Mouse (Mus musculus): Measurements from ENCODE around the gene Nwd1. TPM values are rescaled to one million over a fixed set of nuclear protein-coding genes. Genes with fewer than 3 reads are reported as not detected.

The Nwd1 gene
- 0.13 and 0.15 TPM in 2 replicates for polyA plus RNA-seq (2016; fragmentation: Nextera tagmentation; extraction: Ambion mirVana)

GRCm38 (mm10) chr8:72646060-72646767 lies at the start of gene Nwd1:
Gene Nwd1 (plus strand): TSS chr8:72646711.
- Histone ChIP-seq H3K9ac (no peak within 1 kb of the TSS), H3K4me2 (peak within 1 kb of the TSS; percentile 27; the same call in 1 of the 2 replicates)
- peak; percentile 86 for ATAC-seq (ENCODE audit: insufficient number of reproducible peaks, low FRiP score)

GRCm38 (mm10) chr8:72642885-72643284 lies 3.6 kb upstream of the Nwd1 start:
- Histone ChIP-seq H3K9ac (no peak overlapping the region), H3K27me3 (replicated peaks) (no peaks in the 10 kb centered on the region), H3K4me3 (no peak overlapping the region), H3K36me3 (no peaks in the 10 kb centered on the region), H3K4me1 (replicated peaks) (peaks cover 14% of the 10 kb centered on the region), H3K9me3 (replicated peaks) (no peaks in the 10 kb centered on the region), H3K27ac (ENCODE audit: poor library complexity, severe bottlenecking) (no peak overlapping the region), H3K4me2 (no peak overlapping the region)
- peak; percentile 71 for ATAC-seq (ENCODE audit: insufficient number of reproducible peaks, low FRiP score)
- WGBS, result 85% methylated on average over 1 of the region's 1 CpGs

More at GRCm38 (mm10) chr8:72646060-72646767, at the start of gene Nwd1:
- 38% methylated on average over 11 of the region's 11 CpGs for WGBS
- Histone ChIP-seq H3K27me3 (replicated peaks) (no peaks in the 10 kb centered on the region), H3K4me3 (no peak within 1 kb of the TSS), H3K4me1 (replicated peaks) (peaks cover 14% of the 10 kb centered on the region), H3K9me3 (replicated peaks) (no peaks in the 10 kb centered on the region), H3K36me3 (no peaks in the 10 kb centered on the region), H3K27ac (ENCODE audit: poor library complexity, severe bottlenecking) (peak within 1 kb of the TSS; percentile 70)

GRCm38 (mm10) chr8:72644601-72645000 lies 1.9 kb upstream of the Nwd1 start:
- Histone ChIP-seq H3K36me3 (no peaks in the 10 kb centered on the region), H3K4me1 (replicated peaks) (peaks cover 14% of the 10 kb centered on the region), H3K4me3 (no peak overlapping the region), H3K4me2 (no peak overlapping the region), H3K9me3 (replicated peaks) (no peaks in the 10 kb centered on the region), H3K27me3 (replicated peaks) (no peaks in the 10 kb centered on the region), H3K9ac (no peak overlapping the region), H3K27ac (ENCODE audit: poor library complexity, severe bottlenecking) (no peak overlapping the region)
- no peak for ATAC-seq (ENCODE audit: insufficient number of reproducible peaks, low FRiP score)
- WGBS, result 50% methylated on average over 4 of the region's 4 CpGs

GRCm38 (mm10) chr8:72646768-72647143 lies 245 bp downstream of the Nwd1 start:
- Histone ChIP-seq H3K9ac (no peak overlapping the region), H3K4me2 (peak overlapping the region; percentile 27; the same call in 1 of the 2 replicates), H3K27ac (ENCODE audit: poor library complexity, severe bottlenecking) (peak overlapping the region; percentile 70), H3K4me3 (no peak overlapping the region), H3K4me1 (replicated peaks) (peaks cover 14% of the 10 kb centered on the region), H3K9me3 (replicated peaks) (no peaks in the 10 kb centered on the region), H3K27me3 (replicated peaks) (no peaks in the 10 kb centered on the region), H3K36me3 (no peaks in the 10 kb centered on the region)
- peak; percentile 27; the same call in 1 of the 2 replicates for ATAC-seq (ENCODE audit: insufficient number of reproducible peaks, low FRiP score)
- WGBS, result 71% methylated on average over 5 of the region's 5 CpGs

- Histone ChIP-seq H3K36me3 (no peaks in the 10 kb centered on the region), H3K27me3 (replicated peaks) (no peaks in the 10 kb centered on the region), H3K27ac (ENCODE audit: poor library complexity, severe bottlenecking) (no peak overlapping the region), H3K4me2 (no peak overlapping the region), H3K9ac (no peak overlapping the region), H3K4me3 (no peak overlapping the region), H3K4me1 (replicated peaks) (peaks cover 24% of the 10 kb centered on the region), H3K9me3 (replicated peaks) (no peaks in the 10 kb centered on the region)
- WGBS, result 79% methylated on average over 2 of the region's 2 CpGs
- ATAC-seq (ENCODE audit: insufficient number of reproducible peaks, low FRiP score), result no peak
Observed at GRCm38 (mm10) chr8:72650697-72651096, 4.2 kb downstream of the Nwd1 start.

- Histone ChIP-seq H3K36me3 (no peaks in the 10 kb centered on the region), H3K4me2 (peak overlapping the region; percentile 12; the same call in 1 of the 2 replicates), H3K9ac (no peak overlapping the region), H3K27me3 (replicated peaks) (no peaks in the 10 kb centered on the region), H3K27ac (ENCODE audit: poor library complexity, severe bottlenecking) (no peak overlapping the region), H3K9me3 (replicated peaks) (no peaks in the 10 kb centered on the region), H3K4me3 (no peak overlapping the region), H3K4me1 (replicated peaks) (peaks cover 12% of the 10 kb centered on the region)
- WGBS, result 20% methylated on average over 13 of the region's 13 CpGs
- peak; percentile 62; the same call in 1 of the 2 replicates for ATAC-seq (ENCODE audit: insufficient number of reproducible peaks, low FRiP score)
Observed at GRCm38 (mm10) chr8:72654565-72655521, 8.3 kb downstream of the Nwd1 start.

- Histone ChIP-seq H3K27ac (ENCODE audit: poor library complexity, severe bottlenecking) (no peak overlapping the region), H3K4me2 (no peak overlapping the region), H3K4me3 (no peak overlapping the region), H3K36me3 (no peaks in the 10 kb centered on the region), H3K4me1 (replicated peaks) (peaks cover 12% of the 10 kb centered on the region), H3K9me3 (replicated peaks) (no peaks in the 10 kb centered on the region), H3K27me3 (replicated peaks) (no peaks in the 10 kb centered on the region), H3K9ac (no peak overlapping the region)
- 71% methylated on average over 3 of the region's 3 CpGs for WGBS
- no peak for ATAC-seq (ENCODE audit: insufficient number of reproducible peaks, low FRiP score)
Observed at GRCm38 (mm10) chr8:72655522-72655912, 9.0 kb downstream of the Nwd1 start.

- ATAC-seq (ENCODE audit: insufficient number of reproducible peaks, low FRiP score), result no peak
- H3K4me2 ChIP-seq, result no peak overlapping the region
- H3K27ac ChIP-seq (ENCODE audit: poor library complexity, severe bottlenecking), result no peak overlapping the region
- 84% methylated on average over 2 of the region's 2 CpGs for WGBS
- no peak overlapping the region for H3K9ac ChIP-seq
- H3K4me1 ChIP-seq (replicated peaks), result peaks cover 7% of the 10 kb centered on the region
- H3K4me3 ChIP-seq, result no peak overlapping the region
- no peaks in the 10 kb centered on the region for H3K36me3 ChIP-seq
- no peaks in the 10 kb centered on the region for H3K9me3 ChIP-seq (replicated peaks)
- no peaks in the 10 kb centered on the region for H3K27me3 ChIP-seq (replicated peaks)
Observed at GRCm38 (mm10) chr8:72659967-72660366, 13.5 kb downstream of the Nwd1 start.

- ATAC-seq (ENCODE audit: insufficient number of reproducible peaks, low FRiP score), result no peak
- WGBS, result 59% methylated on average over 3 of the region's 3 CpGs
Observed at GRCm38 (mm10) chr8:72664107-72664652, 17.7 kb downstream of the Nwd1 start.

GRCm38 (mm10) chr8:72664757-72665156 lies 18.2 kb downstream of the Nwd1 start:
- Histone ChIP-seq H3K4me2 (no peak overlapping the region), H3K27ac (ENCODE audit: poor library complexity, severe bottlenecking) (no peak overlapping the region), H3K4me1 (replicated peaks) (no peaks in the 10 kb centered on the region), H3K36me3 (no peaks in the 10 kb centered on the region), H3K9ac (no peak overlapping the region), H3K9me3 (replicated peaks) (no peaks in the 10 kb centered on the region), H3K4me3 (no peak overlapping the region), H3K27me3 (replicated peaks) (no peaks in the 10 kb centered on the region)
- no peak for ATAC-seq (ENCODE audit: insufficient number of reproducible peaks, low FRiP score)
- WGBS, result 64% methylated on average over 5 of the region's 5 CpGs

More at GRCm38 (mm10) chr8:72664107-72664652, 17.7 kb downstream of the Nwd1 start:
- no peak overlapping the region for H3K27ac ChIP-seq (ENCODE audit: poor library complexity, severe bottlenecking)
- H3K4me2 ChIP-seq, result no peak overlapping the region
- H3K4me1 ChIP-seq (replicated peaks), result no peaks in the 10 kb centered on the region
- no peaks in the 10 kb centered on the region for H3K9me3 ChIP-seq (replicated peaks)
- H3K9ac ChIP-seq, result no peak overlapping the region
- H3K4me3 ChIP-seq, result no peak overlapping the region
- no peaks in the 10 kb centered on the region for H3K27me3 ChIP-seq (replicated peaks)
- H3K36me3 ChIP-seq, result no peaks in the 10 kb centered on the region

GRCm38 (mm10) chr8:72665405-72665804 lies 18.9 kb downstream of the Nwd1 start:
- H3K27me3 ChIP-seq (replicated peaks), result no peaks in the 10 kb centered on the region
- 61% methylated on average over 5 of the region's 5 CpGs for WGBS
- H3K27ac ChIP-seq (ENCODE audit: poor library complexity, severe bottlenecking), result no peak overlapping the region
- no peaks in the 10 kb centered on the region for H3K36me3 ChIP-seq
- ATAC-seq (ENCODE audit: insufficient number of reproducible peaks, low FRiP score), result no peak
- no peak overlapping the region for H3K4me3 ChIP-seq
- no peaks in the 10 kb centered on the region for H3K9me3 ChIP-seq (replicated peaks)
- H3K9ac ChIP-seq, result no peak overlapping the region
- H3K4me1 ChIP-seq (replicated peaks), result no peaks in the 10 kb centered on the region
- no peak overlapping the region for H3K4me2 ChIP-seq

Data from heart, embryonic 12.5 days (tissue).